Mouse (Mus musculus) kidney, adult 18-20 months (tissue): ENCODE data around the gene Pkp4.

Source experiments
- DNase-seq: peaks from one replicate; pipeline ENCODE4 v3.0.0; 2021

The Pkp4 gene

GRCm38 (mm10) chr2:59226383-59226782, 65.7 kb downstream of the Pkp4 start:
- no peak for DNase-seq

GRCm38 (mm10) chr2:59227011-59227410, 66.4 kb downstream of the Pkp4 start:
- no peak for DNase-seq

GRCm38 (mm10) chr2:59227508-59228263, 67.0 kb downstream of the Pkp4 start:
- DNase-seq, result no peak

GRCm38 (mm10) chr2:59229250-59229895, 68.7 kb downstream of the Pkp4 start:
- DNase-seq, result no peak

- DNase-seq, result peak; percentile 51
Observed at GRCm38 (mm10) chr2:59230656-59231055, 70.0 kb downstream of the Pkp4 start.

GRCm38 (mm10) chr2:59231514-59231913, 70.9 kb downstream of the Pkp4 start:
- DNase-seq, result no peak

- no peak for DNase-seq
Observed at GRCm38 (mm10) chr2:59233294-59233923, 72.8 kb downstream of the Pkp4 start.

GRCm38 (mm10) chr2:59233936-59234335, 73.3 kb downstream of the Pkp4 start:
- no peak for DNase-seq

- no peak for DNase-seq
Observed at GRCm38 (mm10) chr2:59234537-59234936, 73.9 kb downstream of the Pkp4 start.

GRCm38 (mm10) chr2:59239841-59240395, 79.3 kb downstream of the Pkp4 start:
- no peak for DNase-seq

GRCm38 (mm10) chr2:59242117-59242516, 81.5 kb downstream of the Pkp4 start:
- no peak for DNase-seq

- no peak for DNase-seq
Observed at GRCm38 (mm10) chr2:59244273-59245097, 83.8 kb downstream of the Pkp4 start.

- DNase-seq, result no peak
Observed at GRCm38 (mm10) chr2:59245098-59245388, 84.4 kb downstream of the Pkp4 start.

GRCm38 (mm10) chr2:59248806-59249205, 88.2 kb downstream of the Pkp4 start:
- no peak for DNase-seq

GRCm38 (mm10) chr2:59252818-59253217, 92.2 kb downstream of the Pkp4 start:
- no peak for DNase-seq

- DNase-seq, result no peak
Observed at GRCm38 (mm10) chr2:59253435-59253834, 92.8 kb downstream of the Pkp4 start.

GRCm38 (mm10) chr2:59258821-59259231, 98.2 kb downstream of the Pkp4 start:
- no peak for DNase-seq

GRCm38 (mm10) chr2:59259346-59259745, 98.7 kb downstream of the Pkp4 start:
- DNase-seq, result no peak

- DNase-seq, result no peak
Observed at GRCm38 (mm10) chr2:59261203-59261602, 100.6 kb downstream of the Pkp4 start.

GRCm38 (mm10) chr2:59266428-59266827, 105.8 kb downstream of the Pkp4 start:
- DNase-seq, result no peak

- DNase-seq, result no peak
Observed at GRCm38 (mm10) chr2:59271835-59272234, 111.2 kb downstream of the Pkp4 start.

- no peak for DNase-seq
Observed at GRCm38 (mm10) chr2:59272713-59273112, 112.1 kb downstream of the Pkp4 start.
